Mouse (Mus musculus) left cerebral cortex, postnatal 4 days (tissue): ENCODE measurements around the gene Cpsf2. TPM values are rescaled to one million over a fixed set of nuclear protein-coding genes. Genes with fewer than 3 reads are reported as not detected.

Source experiments
- DNase-seq: peaks from one replicate; pipeline ENCODE4 v3.0.0-alpha.2; 2022
- intact Hi-C: fragments of 180-260 bp; cut with DNase I; formaldehyde crosslinking; loops from one replicate; pipeline ENCODE4 v1.15.1; 2025
- total RNA-seq, 2 experiments: library from RNA; stranded (reverse); gene quantifications; 2 replicates each; pipeline ENCODE4 v1.2.3; 2021

Gene Cpsf2
- total RNA-seq, 2 experiments from 2014 or later: 37.5 to 40.5 TPM

DNA sequence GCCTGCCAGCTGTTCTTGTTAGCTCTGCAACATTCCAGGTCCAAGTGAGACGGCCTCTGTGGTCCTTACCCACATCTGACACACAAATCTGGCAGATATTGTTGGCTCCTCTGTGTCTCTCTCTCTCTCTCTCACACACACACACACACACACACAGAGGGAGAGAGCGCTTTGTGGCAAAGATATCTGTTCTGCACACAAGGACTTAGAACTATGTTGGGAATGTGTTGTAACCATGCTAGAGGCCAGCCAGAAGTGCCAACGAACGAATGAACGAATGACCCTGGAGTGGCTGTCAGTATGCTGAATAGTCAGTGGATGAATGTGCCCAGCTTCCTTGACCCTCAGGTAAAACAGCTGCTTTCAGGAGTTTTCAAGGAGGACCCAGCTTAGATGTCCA lies 68.1 kb downstream of the Cpsf2 start:
- DNase-seq: no peak
- intact Hi-C loops: no loop called here

DNA sequence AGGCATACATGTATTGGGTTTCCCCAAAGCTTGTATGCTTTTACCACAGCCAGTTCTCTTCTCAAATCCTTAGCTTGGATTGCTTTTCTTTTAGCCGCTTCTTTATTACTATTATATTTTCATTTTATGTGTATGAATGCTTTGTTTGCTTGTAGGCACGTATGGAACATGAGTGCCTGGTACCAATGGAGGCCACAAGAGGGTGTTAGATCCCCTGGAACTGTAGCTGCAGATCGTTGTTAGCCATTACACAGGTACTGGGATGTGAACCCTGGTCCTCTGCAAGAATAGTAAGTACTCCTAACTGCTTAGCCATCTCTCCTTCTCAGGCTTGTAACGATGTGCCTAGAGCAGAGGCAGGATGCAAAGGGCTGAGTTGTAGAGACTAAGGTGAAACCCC lies 78.4 kb downstream of the Cpsf2 start:
- no peak for DNase-seq
- intact Hi-C loops: no loop called here

DNA sequence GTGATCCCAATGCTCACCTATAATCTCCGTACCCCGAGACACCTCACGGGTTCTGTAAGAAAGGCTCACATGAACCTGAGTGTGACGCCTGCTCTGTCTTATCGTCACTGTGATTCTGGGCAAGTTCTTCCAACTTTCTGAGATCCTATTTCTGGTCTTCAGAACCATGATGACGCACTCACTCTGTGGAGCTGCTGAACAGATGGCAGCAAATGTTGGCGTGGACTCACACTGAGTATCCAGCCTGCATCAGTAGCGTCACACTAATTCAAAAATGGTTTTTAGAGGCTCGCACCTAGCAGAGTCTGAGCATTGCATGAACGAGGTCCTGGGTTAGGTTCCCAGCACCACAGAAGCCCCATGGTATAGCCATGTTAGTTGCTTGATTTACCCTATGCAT lies 80.0 kb downstream of the Cpsf2 start:
- DNase-seq: no peak
- intact Hi-C loops: no loop called here

Other genes with a start within 250 kb of the Cpsf2 start
- gene Fbln5, start 156.9 kb upstream of the Cpsf2 start, total RNA-seq: 1 to 10 TPM; 9.2 TPM
- 10 to 100 TPM; 23.7 to 26.1 TPM for gene Trip11, start 62.7 kb upstream of the Cpsf2 start, total RNA-seq
- gene Atxn3, start 17.7 kb upstream of the Cpsf2 start, total RNA-seq: 10 to 100 TPM; 15.1 to 18.7 TPM
- 1 to 10 TPM; 3.7 to 6.8 TPM for gene Slc24a4, start 152.7 kb downstream of the Cpsf2 start, total RNA-seq